Mouse (Mus musculus) embryonic facial prominence, embryonic 14.5 days (tissue): ENCODE measurements around the gene Tmem273. TPM values are rescaled to one million over a fixed set of nuclear protein-coding genes. Genes with fewer than 3 reads are reported as not detected.

ENCODE experiments used
- ATAC-seq: fragments of 200-750 bp; cut with Nextera tagmentation; 2 replicates; pipeline ENCODE4 v1.8.0; 2017; ENCODE audit warnings: low read depth, moderate number of reproducible peaks, moderate TSS enrichment
- DNase-seq: peaks from one replicate; pipeline ENCODE4 v3.0.0-alpha.2; 2015; ENCODE audit warnings: low spot score
- H3K27ac ChIP-seq: fragments of 300-500 bp; sonication (generic); replicated peaks from 2 replicates; pipeline ENCODE4 v1.5.1; 2014; ENCODE audit warnings: low read depth, mild to moderate bottlenecking, low read length, moderate library complexity
- H3K27me3 ChIP-seq: fragments of 300-500 bp; sonication (generic); replicated peaks from 2 replicates; pipeline ENCODE4 v1.6.1; 2014; ENCODE audit warnings: low read length; ENCODE audit not compliant: control insufficient read depth, insufficient read depth
- H3K36me3 ChIP-seq: fragments of 300-500 bp; sonication (generic); 2 replicates; pipeline ENCODE4 v1.6.1; 2014; ENCODE audit warnings: low read length, mixed read lengths; ENCODE audit not compliant: control insufficient read depth, insufficient read depth
- H3K4me1 ChIP-seq: fragments of 300-500 bp; sonication (generic); 2 replicates; pipeline ENCODE4 v1.6.1; 2014; ENCODE audit warnings: antibody characterized with exemption, low read length; ENCODE audit not compliant: control insufficient read depth, insufficient read depth
- H3K4me2 ChIP-seq: fragments of 300-500 bp; sonication (generic); 2 replicates; pipeline ENCODE4 v1.6.1; 2014; ENCODE audit warnings: low read depth, mild to moderate bottlenecking, low read length, moderate library complexity, mixed read lengths
- H3K4me3 ChIP-seq: fragments of 300-500 bp; sonication (generic); 2 replicates; pipeline ENCODE4 v1.5.1; 2014; ENCODE audit warnings: low read depth, mild to moderate bottlenecking, low read length
- H3K9ac ChIP-seq: fragments of 300-500 bp; sonication (generic); 2 replicates; pipeline ENCODE4 v1.6.1; 2014; ENCODE audit warnings: low read depth, mild to moderate bottlenecking, low read length, moderate library complexity, mixed read lengths
- H3K9me3 ChIP-seq: fragments of 300-500 bp; sonication (generic); 2 replicates; pipeline ENCODE4 v1.6.1; 2016; ENCODE audit warnings: low read length; ENCODE audit not compliant: control insufficient read depth
- WGBS: fragments of 180-500 bp; shearing (Covaris S2); extraction: QIAGEN DNeasy Blood & Tissue Kit; methylation state at CpG from one replicate; pipeline ENCODE4 v1.1.7; 2014; 5-methylcytosine and 5-hydroxymethylcytosine counted together
- polyA plus RNA-seq: library from polyadenylated mRNA; unstranded; fragments of >200 nt; fragmentation: Nextera tagmentation; extraction: Ambion mirVana; gene quantifications from 2 replicates; pipeline ENCODE4 v1.2.1, GENCODE M21; 2014

The Tmem273 gene
- polyA plus RNA-seq, 1 experiment from 2014 or later, result 2.7 TPM

- Histone ChIP-seq H3K27me3 (no peaks in the 10 kb centered on the region), H3K27ac (no peak within 1 kb of the TSS), H3K9me3 (no peaks in the 10 kb centered on the region), H3K4me2 (no peak within 1 kb of the TSS), H3K36me3 (no peaks in the 10 kb centered on the region), H3K9ac (no peak within 1 kb of the TSS), H3K4me1 (no peaks in the 10 kb centered on the region), H3K4me3 (no peak within 1 kb of the TSS)
- ATAC-seq (no peak), DNase-seq (no peak)
- 68% methylated on average over 8 of the region's 8 CpGs for whole genome bisulfite sequencing
Measured at GRCm38 (mm10) chr14:32833847-32834246, 48.1 kb downstream of the Tmem273 start, which contains the start of gene Fam170b. TSS of gene Fam170b (plus strand) at chr14:32833962.

DNA sequence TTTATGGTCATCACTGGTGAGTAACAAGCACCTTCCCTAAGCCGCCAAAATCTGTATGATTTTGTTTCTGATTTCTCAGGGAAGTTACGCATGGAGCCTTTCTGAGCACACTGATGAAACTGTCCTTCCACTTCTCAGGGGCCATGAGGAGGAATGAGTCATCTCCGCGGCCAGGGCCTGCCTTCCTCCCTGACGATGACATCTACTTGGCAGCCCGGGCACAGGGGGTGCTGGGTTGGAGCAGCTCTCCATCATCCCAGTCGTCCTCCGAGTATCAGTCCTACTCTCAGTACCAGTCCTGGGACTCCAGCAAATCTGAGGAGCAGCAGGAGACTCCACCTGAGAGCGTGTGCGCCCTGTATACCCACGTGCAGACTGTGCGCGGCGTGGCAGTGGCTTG is 49.4 kb downstream of the Tmem273 start:
- ATAC-seq (no peak), DNase-seq (no peak)
- H3K9ac ChIP-seq, result no peak overlapping the region
- no peaks in the 10 kb centered on the region for H3K4me1 ChIP-seq
- no peaks in the 10 kb centered on the region for H3K9me3 ChIP-seq
- WGBS, result 88% methylated on average over 14 of the region's 14 CpGs
- no peaks in the 10 kb centered on the region for H3K36me3 ChIP-seq
- no peak overlapping the region for H3K4me3 ChIP-seq
- H3K27me3 ChIP-seq, result no peaks in the 10 kb centered on the region
- no peak overlapping the region for H3K27ac ChIP-seq
- no peak overlapping the region for H3K4me2 ChIP-seq

- Histone ChIP-seq H3K36me3 (no peaks in the 10 kb centered on the region), H3K27ac (no peak overlapping the region), H3K4me2 (no peak overlapping the region), H3K4me1 (no peaks in the 10 kb centered on the region), H3K4me3 (no peak overlapping the region), H3K9me3 (no peaks in the 10 kb centered on the region), H3K9ac (no peak overlapping the region), H3K27me3 (no peaks in the 10 kb centered on the region)
- WGBS, result 86% methylated on average over 14 of the region's 14 CpGs
- DNase-seq (no peak), ATAC-seq (no peak)
Measured at GRCm38 (mm10) chr14:32835596-32835995, 49.8 kb downstream of the Tmem273 start.

GRCm38 (mm10) chr14:32836191-32836590 is 50.4 kb downstream of the Tmem273 start:
- no peak overlapping the region for H3K27ac ChIP-seq
- DNase-seq, result no peak
- no peak overlapping the region for H3K4me2 ChIP-seq
- no peak overlapping the region for H3K9ac ChIP-seq
- H3K9me3 ChIP-seq, result no peaks in the 10 kb centered on the region
- WGBS, result 83% methylated on average over 11 of the region's 11 CpGs
- no peaks in the 10 kb centered on the region for H3K4me1 ChIP-seq
- ATAC-seq, result no peak
- no peaks in the 10 kb centered on the region for H3K27me3 ChIP-seq
- no peak overlapping the region for H3K4me3 ChIP-seq
- H3K36me3 ChIP-seq, result no peaks in the 10 kb centered on the region

DNA sequence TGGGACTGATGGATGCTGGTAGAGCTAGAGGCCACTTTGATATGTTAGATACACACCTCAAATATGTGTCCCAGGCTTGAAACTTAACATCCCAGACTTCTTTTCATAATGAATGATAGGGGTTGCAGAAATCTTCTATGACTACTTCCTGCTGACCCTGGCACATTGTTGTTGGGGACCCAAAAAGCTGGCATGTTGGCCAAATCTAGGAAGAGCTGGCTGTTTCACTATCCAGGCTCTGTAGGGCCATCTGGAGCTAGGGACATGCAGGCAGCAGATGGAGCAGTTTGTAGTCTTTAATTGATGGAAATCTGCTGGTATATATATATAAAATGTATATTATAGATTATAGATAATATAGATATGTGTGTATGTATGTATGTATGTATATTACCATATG is 56.3 kb downstream of the Tmem273 start:
- no peak overlapping the region for H3K27ac ChIP-seq
- ATAC-seq (no peak), DNase-seq (no peak)
- H3K9me3 ChIP-seq, result no peaks in the 10 kb centered on the region
- no peak overlapping the region for H3K9ac ChIP-seq
- H3K27me3 ChIP-seq, result no peaks in the 10 kb centered on the region
- no peaks in the 10 kb centered on the region for H3K4me1 ChIP-seq
- H3K36me3 ChIP-seq, result no peaks in the 10 kb centered on the region
- H3K4me3 ChIP-seq, result no peak overlapping the region
- H3K4me2 ChIP-seq, result no peak overlapping the region

DNA sequence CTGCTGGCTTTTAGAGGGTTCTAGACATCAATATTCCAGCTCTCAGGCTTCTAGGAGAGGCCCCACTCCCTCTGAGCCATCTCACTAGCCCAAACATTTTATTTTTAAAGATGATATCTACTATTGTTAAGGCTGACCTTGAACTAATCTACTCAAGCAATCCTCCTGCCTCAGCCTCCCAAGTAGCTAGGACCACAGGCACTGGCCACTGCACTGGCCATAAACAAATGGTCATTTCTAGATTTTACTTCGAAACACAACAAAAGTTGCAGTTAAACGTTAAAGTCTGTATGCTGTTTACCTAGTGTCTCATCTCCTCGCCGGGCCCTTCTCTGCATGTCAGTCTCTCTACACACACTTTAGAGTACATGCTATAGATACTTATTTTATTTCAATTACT is 68.3 kb downstream of the Tmem273 start:
- Histone ChIP-seq H3K9ac (no peak overlapping the region), H3K9me3 (no peaks in the 10 kb centered on the region), H3K36me3 (no peaks in the 10 kb centered on the region), H3K27me3 (0 out of 2 replicates have a peak, but pooled peaks cover 3% of the 10 kb centered on the region), H3K27ac (no peak overlapping the region), H3K4me3 (no peak overlapping the region), H3K4me2 (no peak overlapping the region), H3K4me1 (peaks cover 7% of the 10 kb centered on the region)
- DNase-seq (no peak), ATAC-seq (no peak)
- WGBS, result 86% methylated on average over 4 of the region's 4 CpGs

DNA sequence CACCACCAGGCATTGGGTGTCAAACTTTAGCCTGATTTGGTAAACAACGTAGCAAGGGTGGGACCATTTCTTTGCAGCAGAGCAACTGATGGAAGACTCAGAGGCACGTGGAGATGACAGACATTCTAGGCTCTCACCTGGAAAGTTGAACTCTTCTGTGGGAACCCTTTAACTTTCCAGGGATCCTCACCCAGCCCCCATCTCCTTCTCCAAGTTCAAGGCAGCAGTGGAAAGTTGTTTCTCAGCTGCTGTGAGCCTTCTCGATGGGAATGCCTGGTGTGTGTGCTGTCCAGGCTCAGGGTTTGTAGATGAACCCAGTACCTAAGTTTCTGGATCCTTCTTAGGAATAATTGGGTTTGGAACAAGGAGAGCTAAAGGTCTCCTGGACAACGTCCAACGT is 70.5 kb downstream of the Tmem273 start:
- H3K9ac ChIP-seq, result peak overlapping the region; percentile 87
- H3K4me3 ChIP-seq, result peak overlapping the region; percentile 64
- peak overlapping the region; percentile 84 for H3K4me2 ChIP-seq
- no peaks in the 10 kb centered on the region for H3K9me3 ChIP-seq
- 35% methylated on average over 5 of the region's 5 CpGs for WGBS
- no peak for DNase-seq
- peaks cover 15% of the 10 kb centered on the region for H3K4me1 ChIP-seq
- no peak overlapping the region; the same call in 1 of the 2 replicates for H3K27ac ChIP-seq
- no peak for ATAC-seq
- no peaks in the 10 kb centered on the region for H3K36me3 ChIP-seq
- H3K27me3 ChIP-seq, result 0 out of 2 replicates have a peak, but pooled peaks cover 3% of the 10 kb centered on the region

DNA sequence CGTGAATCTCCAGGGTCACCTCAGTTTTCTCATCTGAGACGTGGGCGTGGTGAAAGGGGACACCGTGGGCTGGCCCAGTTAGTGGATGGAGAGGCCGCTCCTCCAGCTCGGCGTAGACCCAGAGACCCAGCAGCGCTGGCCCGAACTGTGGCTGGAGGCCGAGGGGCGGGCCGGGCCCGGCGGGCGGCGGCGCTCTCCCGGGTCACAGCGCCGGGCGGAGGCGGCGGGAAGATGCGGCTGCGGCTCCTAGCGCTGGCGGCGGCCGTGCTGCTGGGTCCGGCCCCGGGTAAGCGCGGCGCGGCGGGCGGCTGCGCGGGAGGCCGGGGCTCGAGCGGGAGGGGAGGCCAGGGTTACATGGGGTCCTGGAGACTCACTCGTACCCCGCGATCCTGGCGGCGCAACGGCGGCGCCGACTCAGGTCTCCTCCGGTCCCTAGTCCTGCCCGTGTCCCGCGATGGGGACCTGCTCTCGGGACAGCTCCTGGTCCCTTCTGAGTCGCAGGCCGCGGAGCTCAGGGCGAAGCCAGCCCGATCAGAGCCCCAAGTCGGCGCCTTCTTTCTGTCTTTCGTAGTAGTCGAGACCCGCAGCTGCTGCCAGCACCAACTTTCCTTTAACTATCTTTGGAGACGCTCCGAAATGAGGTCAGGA is 71.0 kb downstream of the Tmem273 start, which contains the start of gene Vstm4:
Gene Vstm4 (plus strand): TSS at position 76 of the 648 bp plus-strand sequence.
- peak; percentile 75 for DNase-seq
- Histone ChIP-seq H3K4me3 (peak within 1 kb of the TSS; percentile 64), H3K4me1 (peaks cover 21% of the 10 kb centered on the region), H3K27ac (peak within 1 kb of the TSS; percentile 68), H3K4me2 (peak within 1 kb of the TSS; percentile 84), H3K9ac (peak within 1 kb of the TSS; percentile 87), H3K9me3 (no peaks in the 10 kb centered on the region), H3K36me3 (no peaks in the 10 kb centered on the region), H3K27me3 (0 out of 2 replicates have a peak, but pooled peaks cover 3% of the 10 kb centered on the region)
- 2% methylated on average over 38 of the region's 68 CpGs for WGBS
- peak; percentile 90 for ATAC-seq

- DNase-seq, result no peak
- ATAC-seq, result no peak
- no peaks in the 10 kb centered on the region for H3K36me3 ChIP-seq
- no peak overlapping the region for H3K9ac ChIP-seq
- no peak overlapping the region for H3K4me2 ChIP-seq
- WGBS, result 92% methylated on average over 10 of the region's 10 CpGs
- H3K27ac ChIP-seq, result no peak overlapping the region
- no peak overlapping the region for H3K4me3 ChIP-seq
- 0 out of 2 replicates have a peak, but pooled peaks cover 3% of the 10 kb centered on the region for H3K27me3 ChIP-seq
- no peaks in the 10 kb centered on the region for H3K9me3 ChIP-seq
- peaks cover 21% of the 10 kb centered on the region for H3K4me1 ChIP-seq
Measured at GRCm38 (mm10) chr14:32858361-32858760, 72.6 kb downstream of the Tmem273 start.
